Mouse (Mus musculus) urinary bladder, postnatal 4 days (tissue): ENCODE results near the gene Rell1.
"Not testable (repeated sequence)": the region's sequence is repeated elsewhere in the genome, so short reads cannot be mapped to it uniquely, and the experiment has no call there.

Source experiments
- DNase-seq, 2 experiments: peaks; one replicate each; pipeline ENCODE4 v3.0.0; 2021 to 2022; ENCODE audit warnings: low spot score in 2 of 2

Rell1 gene

DNA sequence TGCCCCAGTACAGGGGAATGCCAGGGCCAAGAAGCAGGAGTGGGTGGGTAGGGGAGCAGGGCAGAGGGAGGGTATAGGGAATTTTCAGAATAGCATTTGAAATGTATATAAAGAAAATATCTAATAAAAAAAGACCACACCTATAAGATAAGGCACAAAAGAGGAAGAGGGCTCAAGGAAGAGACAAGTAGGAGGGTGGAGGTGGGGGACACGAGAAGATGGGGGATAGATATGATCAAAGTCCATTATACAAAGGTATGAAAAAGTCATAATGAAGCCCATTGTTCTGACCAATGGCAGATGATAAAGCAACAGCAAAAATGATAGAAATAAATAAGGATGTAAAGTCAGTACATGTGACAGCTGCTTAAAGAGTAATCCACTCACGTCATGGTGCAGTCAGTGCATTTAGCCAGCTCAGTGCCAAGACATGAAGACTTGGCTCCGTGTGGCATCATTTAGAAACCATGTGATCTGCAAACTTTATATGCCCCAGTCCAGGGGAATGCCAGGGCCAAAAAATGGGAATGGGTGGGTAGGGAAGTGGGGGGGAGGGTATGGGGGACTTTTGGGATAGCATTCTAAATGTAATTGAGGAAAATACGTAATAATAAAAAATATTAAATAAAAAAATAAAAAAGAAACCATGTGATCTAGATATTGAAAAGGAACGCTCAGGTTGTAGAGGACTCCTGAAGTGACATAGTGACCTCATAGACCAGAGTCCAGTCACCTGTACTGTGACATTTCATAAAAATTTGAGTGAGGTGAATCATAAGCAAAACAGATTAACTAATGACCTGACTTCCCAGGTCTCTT, 71.5 kb downstream of the Rell1 start:
- not testable (repeated sequence) for DNase-seq

DNA sequence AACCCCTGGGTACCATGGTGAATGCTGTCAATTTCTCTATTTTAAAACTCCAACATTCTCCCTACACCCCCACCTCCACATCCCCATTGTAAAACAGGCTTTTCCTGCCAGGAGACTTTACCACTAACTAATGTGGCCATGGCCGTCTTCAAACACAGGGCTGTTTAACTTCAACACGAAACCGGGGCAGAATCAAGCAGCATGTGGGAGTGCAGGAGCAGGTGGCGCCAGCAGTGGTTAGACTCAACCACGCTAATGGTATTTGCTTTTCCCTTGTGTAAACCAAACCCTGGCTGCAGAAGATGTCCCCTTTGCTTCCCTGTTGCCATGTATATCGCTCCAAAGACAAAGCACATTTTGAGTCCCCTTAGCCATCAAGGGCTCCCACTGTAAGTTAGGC, 76.8 kb downstream of the Rell1 start:
- no peak for DNase-seq

DNA sequence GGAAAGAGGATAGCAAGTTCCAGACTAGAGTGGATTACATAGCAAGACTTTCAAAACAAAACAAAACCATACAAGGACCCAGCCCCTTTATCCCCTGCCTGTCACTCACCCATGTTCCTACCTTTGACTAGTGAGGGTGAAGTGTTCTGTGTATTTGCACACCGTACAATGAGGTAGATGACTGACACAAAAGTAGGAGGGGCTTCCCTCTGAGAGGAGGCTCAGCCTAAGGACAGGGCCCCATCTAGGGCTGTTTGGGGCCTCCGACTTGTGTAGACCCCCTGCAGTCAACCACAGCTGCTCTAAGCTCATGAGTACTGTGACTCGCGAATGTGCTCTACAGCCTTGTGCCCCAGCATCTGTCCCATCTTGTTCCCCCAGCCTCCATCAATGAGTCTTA, 77.5 kb downstream of the Rell1 start:
- no peak for DNase-seq

DNA sequence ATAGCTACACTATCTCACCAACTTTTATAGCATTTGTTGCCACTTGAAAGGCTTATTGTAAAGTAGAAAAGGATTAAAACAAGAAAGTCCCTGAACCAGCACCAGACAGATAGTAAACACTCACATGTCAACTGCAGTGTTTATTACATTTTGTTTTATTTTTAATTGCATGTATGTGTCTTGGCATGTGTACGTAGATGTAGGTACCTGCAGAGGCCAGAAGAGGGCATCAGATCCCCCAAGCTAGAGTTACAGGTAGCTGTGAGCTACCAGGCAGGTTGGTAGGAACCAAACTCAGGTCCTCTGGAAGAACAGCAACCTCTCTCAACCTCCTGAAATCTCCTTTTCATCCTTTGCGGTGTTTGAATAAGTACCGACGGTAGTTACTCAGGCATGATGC, 81.6 kb downstream of the Rell1 start:
- DNase-seq: no peak

- DNase-seq: no peak
These were observed 82.0 kb downstream of the Rell1 start for GRCm38 (mm10) chr5:63886709-63887108.

GRCm38 (mm10) chr5:63886292-63886691, 82.4 kb downstream of the Rell1 start:
- no peak for DNase-seq

DNA sequence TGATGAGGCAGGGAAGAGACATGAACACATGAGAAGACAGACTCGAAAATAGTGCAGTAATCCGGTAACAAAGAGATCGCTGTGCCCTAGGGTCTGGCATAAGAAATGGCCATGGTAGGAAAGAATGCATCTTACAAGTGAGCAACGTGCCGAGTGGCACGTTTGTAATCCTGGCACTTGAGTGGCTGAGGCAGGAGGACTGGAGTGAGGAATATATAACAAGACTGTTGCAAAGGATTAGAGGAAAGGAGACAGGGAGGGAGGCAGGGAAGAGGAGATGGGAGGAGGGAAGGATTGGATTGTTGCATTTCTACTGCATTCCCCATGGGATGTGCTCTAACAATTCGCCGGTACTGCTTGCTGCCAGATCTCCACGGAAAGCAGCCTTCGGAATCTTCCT, 89.7 kb downstream of the Rell1 start:
- DNase-seq: no peak

DNA sequence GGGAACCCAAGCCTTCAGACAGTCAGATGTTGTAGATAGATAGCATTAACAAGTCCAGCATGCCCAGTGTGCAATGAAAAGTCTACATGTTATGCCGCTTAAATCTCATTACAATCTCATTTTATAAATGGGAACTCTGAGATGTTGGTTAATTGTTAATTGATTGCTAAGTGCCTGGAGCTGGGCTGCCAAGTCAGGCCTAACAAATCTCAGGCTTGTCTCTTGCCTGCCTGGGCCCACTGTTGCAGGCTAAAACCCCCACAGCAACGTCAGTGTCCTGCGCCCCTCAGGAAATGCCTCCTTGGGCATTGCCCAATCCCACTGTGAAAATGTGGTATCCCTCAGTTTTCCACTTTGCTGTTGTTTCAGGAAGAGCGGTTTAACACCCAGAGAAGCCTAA, 92.6 kb downstream of the Rell1 start:
- no peak for DNase-seq

- DNase-seq: no peak
These were observed 93.8 kb downstream of the Rell1 start for GRCm38 (mm10) chr5:63874880-63875279.

- no peak for DNase-seq
These were observed 96.3 kb downstream of the Rell1 start for GRCm38 (mm10) chr5:63872176-63872932.

DNA sequence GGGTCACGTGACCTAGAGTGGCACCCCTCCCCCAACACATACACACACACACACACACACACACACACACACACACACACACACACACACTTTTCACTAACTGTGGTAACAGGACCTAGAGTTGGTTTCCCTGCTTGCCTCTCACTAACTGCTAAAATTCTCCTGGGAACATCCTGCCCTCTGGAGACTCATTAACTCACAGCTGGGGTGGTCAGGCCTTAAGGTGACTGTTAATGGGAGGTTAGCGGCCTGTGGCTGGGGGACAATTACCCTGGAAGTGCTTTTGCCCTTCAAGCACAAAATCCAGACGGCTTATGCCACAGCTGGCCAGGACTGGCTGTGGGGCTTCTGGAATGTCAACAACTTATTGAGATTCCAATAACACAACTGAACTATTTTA, 101.3 kb downstream of the Rell1 start:
- no peak for DNase-seq

- DNase-seq: no peak
These were observed 109.8 kb downstream of the Rell1 start for GRCm38 (mm10) chr5:63858901-63859300.
